Mouse (Mus musculus) forebrain, postnatal 0 days (tissue): ENCODE results near the gene Ranbp3. TPM values are rescaled to one million over a fixed set of nuclear protein-coding genes. Genes with fewer than 3 reads are reported as not detected.
"Not testable (repeated sequence)": the region's sequence is repeated elsewhere in the genome, so short reads cannot be mapped to it uniquely, and the experiment has no call there.

Experiments
- ATAC-seq: fragments of 200-750 bp; cut with Nextera tagmentation; 2 replicates; pipeline ENCODE4 v1.8.0; 2017; ENCODE audit warnings: mild to moderate bottlenecking, moderate library complexity
- DNase-seq: peaks from one replicate; pipeline ENCODE4 v3.0.0-alpha.2; 2015
- H3K27ac ChIP-seq: fragments of 300-500 bp; sonication (generic); 2 replicates; pipeline ENCODE4 v1.5.1; 2014; ENCODE audit warnings: low read depth, mild to moderate bottlenecking, antibody characterized with exemption, low read length, moderate library complexity, mixed read lengths
- H3K27me3 ChIP-seq: fragments of 300-500 bp; sonication (generic); 2 replicates; pipeline ENCODE4 v1.6.1; 2014; ENCODE audit warnings: mild to moderate bottlenecking, low read length, mixed read lengths; ENCODE audit not compliant: insufficient read depth
- H3K36me3 ChIP-seq: fragments of 300-500 bp; sonication (generic); 2 replicates; pipeline ENCODE4 v1.6.1; 2014; ENCODE audit warnings: mild to moderate bottlenecking, moderate library complexity; ENCODE audit not compliant: insufficient read depth
- H3K4me1 ChIP-seq: fragments of 300-500 bp; sonication (generic); 2 replicates; pipeline ENCODE4 v1.6.1; 2014; ENCODE audit warnings: antibody characterized with exemption; ENCODE audit not compliant: insufficient read depth
- H3K4me2 ChIP-seq: fragments of 300-500 bp; sonication (generic); 2 replicates; pipeline ENCODE4 v1.6.1; 2014; ENCODE audit warnings: low read depth, mild to moderate bottlenecking, moderate library complexity
- H3K4me3 ChIP-seq: fragments of 300-500 bp; sonication (generic); 2 replicates; pipeline ENCODE4 v1.5.1; 2014; ENCODE audit warnings: low read depth, low read length, mixed read lengths
- H3K9ac ChIP-seq: fragments of 300-500 bp; sonication (generic); 2 replicates; pipeline ENCODE4 v1.6.1; 2014; ENCODE audit warnings: mild to moderate bottlenecking
- H3K9me3 ChIP-seq: fragments of 300-500 bp; sonication (generic); 2 replicates; pipeline ENCODE4 v1.6.1; 2016; ENCODE audit warnings: low read length
- CTCF ChIP-seq: sonication (generic); IDR thresholded peaks from 2 replicates; pipeline ENCODE4 v1.5.1; 2016; ENCODE audit warnings: antibody characterized with exemption, control low read depth, low read depth
- WGBS: fragments of 180-500 bp; shearing (Covaris S2); extraction: QIAGEN DNeasy Blood & Tissue Kit; methylation state at CpG from one replicate; pipeline ENCODE4 v1.1.7; 2014; 5-methylcytosine and 5-hydroxymethylcytosine counted together
- polyA plus RNA-seq: library from polyadenylated mRNA; unstranded; fragments of >200 nt; fragmentation: Nextera tagmentation; extraction: Ambion mirVana; gene quantifications from 2 replicates; pipeline ENCODE4 v1.2.1, GENCODE M21; 2015
- total RNA-seq: library from RNA; depleted of rRNA; stranded (reverse); fragments of >200 nt; gene quantifications from 2 replicates; pipeline ENCODE4 v1.2.3, GENCODE M21; 2014; rRNA removed

The Ranbp3 gene
- total RNA-seq: 104 and 115 TPM in 2 replicates
- polyA plus RNA-seq: 98.2 and 100 TPM in 2 replicates

- H3K4me3 ChIP-seq: peak within 1 kb of the TSS; percentile 84
- no peaks in the 10 kb centered on the region for H3K27me3 ChIP-seq
- H3K4me1 ChIP-seq: peaks cover 12% of the 10 kb centered on the region
- H3K27ac ChIP-seq: peak within 1 kb of the TSS; percentile 82
- no peaks in the 10 kb centered on the region for H3K9me3 ChIP-seq
- DNase-seq (peak; percentile 100), ATAC-seq (peak; percentile 92)
- peak within 1 kb of the TSS; percentile 87 for H3K4me2 ChIP-seq
- peaks cover 11% of the 10 kb centered on the region; the same call in 1 of the 2 replicates for H3K36me3 ChIP-seq
- peak within 1 kb of the TSS; percentile 90 for H3K9ac ChIP-seq
- under 1% methylated on average over 57 of the region's 66 CpGs for WGBS
- no peak for TF ChIP-seq CTCF
Measured at GRCm38 (mm10) chr17:56672941-56673646, at the start of gene Ranbp3. Gene Ranbp3 (plus strand): TSS chr17:56673294.

DNA sequence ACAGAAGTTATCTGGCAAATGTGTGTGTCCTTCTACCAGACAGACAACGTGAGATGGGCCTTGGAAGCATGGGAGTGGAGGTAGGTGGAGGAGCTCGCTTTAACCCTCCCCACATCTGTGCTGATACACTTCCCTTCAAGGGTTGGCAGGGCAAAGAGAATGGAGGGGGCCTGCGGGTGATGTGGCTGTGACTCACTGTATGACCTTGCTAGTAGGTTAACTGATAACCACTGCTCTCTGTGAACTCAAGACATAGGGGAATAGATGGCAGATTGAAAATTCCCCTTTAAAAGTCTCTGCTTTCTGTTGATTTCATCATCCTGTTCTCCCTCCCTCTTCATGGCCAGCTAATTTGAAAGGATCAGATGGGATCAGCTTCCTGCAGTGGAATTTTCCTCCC is 47.6 kb upstream of the Ranbp3 start:
- WGBS: 83% methylated on average over 3 of the region's 3 CpGs
- Histone ChIP-seq H3K4me3 (no peak overlapping the region), H3K27me3 (no peaks in the 10 kb centered on the region), H3K9ac (no peak overlapping the region), H3K27ac (no peak overlapping the region), H3K4me2 (peak overlapping the region; percentile 89; the same call in 1 of the 2 replicates), H3K9me3 (no peaks in the 10 kb centered on the region), H3K4me1 (peaks cover 11% of the 10 kb centered on the region), H3K36me3 (peaks cover 29% of the 10 kb centered on the region)
- no peak for ATAC-seq
- no peak for DNase-seq
- TF ChIP-seq CTCF: no peak

- no peak for DNase-seq
- peak; percentile 8 for ATAC-seq
- WGBS: 2% methylated on average over 32 of the region's 32 CpGs
Measured at GRCm38 (mm10) chr17:56626260-56626659, 46.8 kb upstream of the Ranbp3 start.

GRCm38 (mm10) chr17:56626754-56627470 is 46.2 kb upstream of the Ranbp3 start, which contains the start of gene Lonp1:
Gene Lonp1 (minus strand): TSS chr17:56626887.
- peak; percentile 98 for DNase-seq
- under 1% methylated on average over 50 of the region's 51 CpGs for WGBS

More at GRCm38 (mm10) chr17:56626260-56626659, 46.8 kb upstream of the Ranbp3 start:
- Histone ChIP-seq H3K27me3 (no peaks in the 10 kb centered on the region), H3K27ac (peak overlapping the region; percentile 69; the same call in 1 of the 2 replicates), H3K9me3 (no peaks in the 10 kb centered on the region), H3K4me3 (peak overlapping the region; percentile 85), H3K9ac (peak overlapping the region; percentile 81), H3K4me1 (peaks cover 11% of the 10 kb centered on the region), H3K4me2 (peak overlapping the region; percentile 89), H3K36me3 (peaks cover 23% of the 10 kb centered on the region)
- no peak for TF ChIP-seq CTCF

DNA sequence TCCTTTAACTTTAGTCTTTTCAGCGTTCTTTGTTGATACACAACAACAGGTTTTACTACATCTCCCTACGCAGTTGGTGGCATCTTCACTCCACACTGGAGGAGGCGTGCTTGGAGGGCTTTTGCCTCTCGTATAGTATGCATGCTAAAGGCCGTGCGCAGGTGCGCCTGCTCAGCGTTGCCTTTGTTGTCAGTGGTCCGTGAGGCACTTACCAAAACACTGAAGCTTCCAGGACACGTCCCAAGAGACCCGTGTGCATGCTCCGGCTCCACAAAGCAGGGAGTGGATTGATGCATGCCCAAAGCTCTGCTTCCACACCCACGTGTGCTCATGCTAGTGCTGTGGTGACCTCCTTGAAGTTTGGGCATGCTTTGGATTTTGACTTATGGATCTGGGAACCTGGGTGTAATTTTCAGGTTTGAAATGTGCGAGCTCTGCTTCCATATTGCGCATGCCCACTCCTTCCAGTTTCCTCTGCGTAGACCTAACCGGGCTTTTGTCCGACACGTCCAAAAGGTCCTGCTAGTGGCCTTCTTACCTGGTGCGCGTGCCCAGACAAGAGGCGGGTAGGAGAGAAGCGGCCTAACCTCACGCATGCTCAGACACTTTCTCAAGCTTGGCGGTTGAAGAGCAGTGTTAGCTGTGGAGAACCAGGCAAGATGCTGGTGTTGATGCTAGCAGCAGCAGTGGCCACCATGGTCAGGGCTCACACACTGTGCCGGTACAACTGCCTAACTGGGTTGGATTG is 45.4 kb upstream of the Ranbp3 start, which contains the start of gene Catsperd:
Catsperd (plus strand) TSS at position 614 of the 748 bp plus-strand sequence.
- no peak for TF ChIP-seq CTCF
- H3K9ac ChIP-seq: peak within 1 kb of the TSS; percentile 81; the same call in 1 of the 2 replicates
- DNase-seq (peak; percentile 51), ATAC-seq (peak; percentile 40)
- no peaks in the 10 kb centered on the region for H3K27me3 ChIP-seq
- H3K36me3 ChIP-seq: peaks cover 10% of the 10 kb centered on the region; the same call in 1 of the 2 replicates
- 10% methylated on average over 26 of the region's 26 CpGs for WGBS
- no peaks in the 10 kb centered on the region for H3K9me3 ChIP-seq
- peaks cover 11% of the 10 kb centered on the region for H3K4me1 ChIP-seq
- H3K4me2 ChIP-seq: peak within 1 kb of the TSS; percentile 89
- peak within 1 kb of the TSS; percentile 59 for H3K27ac ChIP-seq
- H3K4me3 ChIP-seq: peak within 1 kb of the TSS; percentile 85

More at GRCm38 (mm10) chr17:56626754-56627470, 46.2 kb upstream of the Ranbp3 start, which contains the start of gene Lonp1:
- H3K36me3 ChIP-seq: peaks cover 18% of the 10 kb centered on the region
- peak within 1 kb of the TSS; percentile 89 for H3K4me2 ChIP-seq
- peak within 1 kb of the TSS; percentile 69 for H3K27ac ChIP-seq
- peak; percentile 96 for ATAC-seq
- TF ChIP-seq CTCF: no peak
- peaks cover 11% of the 10 kb centered on the region for H3K4me1 ChIP-seq
- no peaks in the 10 kb centered on the region for H3K9me3 ChIP-seq
- peak within 1 kb of the TSS; percentile 81 for H3K9ac ChIP-seq
- H3K4me3 ChIP-seq: peak within 1 kb of the TSS; percentile 85
- no peaks in the 10 kb centered on the region for H3K27me3 ChIP-seq

DNA sequence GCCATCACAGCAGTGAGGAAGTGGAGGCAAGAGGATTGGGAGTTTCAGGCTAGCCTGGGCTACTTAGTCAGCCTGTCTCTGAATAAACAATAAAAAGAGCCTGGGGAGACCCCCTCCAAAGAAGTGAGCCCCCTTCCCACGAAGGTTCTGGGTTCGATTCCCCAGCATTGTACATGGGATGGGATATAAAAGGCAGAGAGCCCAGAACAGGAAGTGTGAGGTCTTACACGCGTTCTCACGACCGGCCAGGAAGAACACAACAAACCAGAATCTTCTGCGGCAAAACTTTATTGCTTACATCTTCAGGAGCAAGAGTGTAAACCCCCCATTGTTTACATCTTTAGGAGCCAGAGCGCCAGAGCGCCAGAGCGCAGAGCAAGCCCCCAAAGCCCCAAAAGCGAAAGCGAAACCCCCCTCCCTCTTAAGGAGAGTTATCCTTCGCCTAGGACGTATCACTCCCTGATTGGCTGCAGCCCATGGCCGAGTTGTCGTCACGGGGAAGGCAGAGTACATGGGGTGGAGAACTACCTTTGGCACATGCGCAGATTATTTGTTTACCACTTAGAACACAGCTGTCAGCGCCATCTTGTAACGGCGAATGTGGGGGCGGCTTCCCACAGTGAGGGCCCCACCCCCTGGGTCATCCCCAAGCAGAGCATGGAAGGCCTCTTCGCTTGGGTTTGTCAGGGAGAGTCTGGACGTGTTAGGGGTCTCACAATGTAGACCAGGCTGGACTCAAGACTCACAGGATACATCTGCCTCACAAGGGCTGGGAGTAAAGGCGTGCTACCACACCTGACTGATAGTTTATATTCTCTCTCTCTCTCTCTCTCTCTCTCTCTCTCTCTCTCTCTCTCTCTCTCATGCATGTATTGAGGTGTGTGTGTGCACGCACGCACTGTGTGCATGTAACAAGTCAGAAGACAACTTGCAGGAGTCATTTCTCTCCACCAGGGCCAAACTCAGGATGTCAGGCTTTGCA is 43.0 kb upstream of the Ranbp3 start:
- not testable (repeated sequence) for ATAC-seq, H3K9ac ChIP-seq, DNase-seq, H3K27ac ChIP-seq, H3K36me3 ChIP-seq, H3K27me3 ChIP-seq, H3K4me3 ChIP-seq, H3K4me2 ChIP-seq, H3K9me3 ChIP-seq
- WGBS: 85% methylated on average over 27 of the region's 27 CpGs
- peaks cover 11% of the 10 kb centered on the region for H3K4me1 ChIP-seq
